Mouse (Mus musculus): ENCODE results near the gene Mettl21a. TPM values are rescaled to one million over a fixed set of nuclear protein-coding genes. Genes with fewer than 3 reads are reported as not detected.
"Not testable (repeated sequence)": the region's sequence is repeated elsewhere in the genome, so short reads cannot be mapped to it uniquely, and the experiment has no call there.

Mettl21a gene
- polyA plus RNA-seq, 2 experiments = 4.3 to 6.3 TPM

DNA sequence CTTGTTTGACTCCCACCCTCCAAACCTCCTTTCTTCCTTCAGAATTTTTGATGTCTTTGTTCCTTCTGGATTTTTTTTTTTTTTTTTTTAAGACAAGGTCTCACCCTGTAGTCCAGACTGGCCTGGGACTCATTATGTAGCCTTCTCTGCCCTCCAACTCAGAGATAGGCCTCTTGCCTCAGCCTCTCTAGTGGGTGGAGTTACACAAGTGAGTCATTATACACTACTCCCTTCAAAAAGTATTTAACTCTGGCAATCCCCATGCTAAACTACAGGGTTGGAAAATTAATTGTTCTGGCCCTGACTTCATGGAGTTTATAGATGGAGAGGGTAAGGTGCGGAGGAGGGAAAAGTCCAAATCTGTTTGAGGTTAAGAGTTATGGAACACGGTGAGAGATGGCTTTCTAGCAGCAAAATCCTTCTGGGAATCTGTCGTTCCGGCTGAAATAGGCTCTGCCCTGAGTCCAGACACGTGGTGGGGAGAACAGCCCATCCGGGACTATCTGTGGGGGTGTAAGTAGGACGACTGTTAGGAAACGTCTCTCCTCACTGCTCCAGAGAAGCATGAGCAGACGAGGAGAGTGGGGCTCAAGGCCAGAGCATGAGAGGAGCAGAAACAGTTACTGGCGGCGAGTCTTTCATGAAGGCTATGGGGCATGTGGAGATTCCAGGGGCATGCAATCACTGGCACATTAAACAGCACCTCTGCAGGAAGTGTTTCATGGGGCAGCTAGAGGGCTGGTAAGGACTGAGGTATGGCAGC is 32.5 kb upstream of the Mettl21a start:
- TF ChIP-seq CTCF (IDR thresholded peaks at IDR 0.05; ENCODE audit: low read depth) (no peak), EP300 (IDR thresholded peaks at IDR 0.05; ENCODE audit: low read depth) (no peak)
- Histone ChIP-seq H3K27me3 (ENCODE audit: control insufficient read depth, insufficient read depth, low read length) (no peaks in the 10 kb centered on the region), H3K4me2 (ENCODE audit: low read depth) (no peak overlapping the region), H3K4me1 (replicated peaks; ENCODE audit: control insufficient read depth in 2 of 2, insufficient read depth in 2 of 2, low read length in 1 of 2) (no peaks in the 10 kb centered on the region), H3K9me3 (ENCODE audit: control insufficient read depth, low read length) (no peaks in the 10 kb centered on the region), H3K27ac (no peak overlapping the region), H3K4me3 (ENCODE audit: insufficient read depth in 1 of 2, low read depth in 2 of 2, low read length in 2 of 2) (no peak overlapping the region), H3K36me3 (replicated peaks; ENCODE audit: control insufficient read depth, insufficient read depth, low read depth) (no peaks in the 10 kb centered on the region), H3K9ac (replicated peaks) (no peak overlapping the region)
- 59% methylated on average over 11 of the region's 11 CpGs for WGBS (ENCODE audit: insufficient replicate concordance)
- ATAC-seq (ENCODE audit: insufficient read depth) = no peak
- DNase-seq (ENCODE audit: low read depth in 3 of 3, low spot score in 3 of 3) = no peak

DNA sequence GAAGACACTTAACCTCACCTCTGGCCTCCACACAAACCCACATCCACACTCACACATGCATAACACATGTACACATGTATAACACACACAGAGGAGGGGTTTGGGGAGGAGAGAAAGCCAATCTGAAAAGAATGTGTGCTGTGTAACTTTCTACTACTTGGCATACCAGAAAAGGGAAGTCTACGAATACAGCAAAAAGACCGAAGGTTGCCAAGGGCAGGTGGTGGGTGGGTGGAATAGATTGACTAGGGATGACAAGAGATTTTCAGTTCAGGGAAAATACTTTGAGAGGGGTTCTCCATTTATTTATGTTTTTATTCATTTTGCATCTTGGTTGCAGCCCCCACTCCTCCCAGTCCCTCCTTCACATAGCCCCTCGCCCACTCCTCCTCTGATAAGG is 27.5 kb upstream of the Mettl21a start:
- H3K9me3 ChIP-seq (ENCODE audit: control insufficient read depth, low read length) = no peaks in the 10 kb centered on the region
- no peaks in the 10 kb centered on the region for H3K27me3 ChIP-seq (ENCODE audit: control insufficient read depth, insufficient read depth, low read length)
- DNase-seq (ENCODE audit: low read depth in 3 of 3, low spot score in 3 of 3) (no peak), ATAC-seq (ENCODE audit: insufficient read depth) (no peak)
- no peak overlapping the region for H3K27ac ChIP-seq
- no peak overlapping the region for H3K4me2 ChIP-seq (ENCODE audit: low read depth)
- H3K4me3 ChIP-seq (ENCODE audit: insufficient read depth in 1 of 2, low read depth in 2 of 2, low read length in 2 of 2) = no peak overlapping the region
- H3K4me1 ChIP-seq (replicated peaks; ENCODE audit: control insufficient read depth in 2 of 2, insufficient read depth in 2 of 2, low read length in 1 of 2) = peaks cover 0 to 4% of the 10 kb centered on the region in 2 experiments; a peak in 2 of 4 replicates
- 65% methylated on average over 3 of the region's 3 CpGs for WGBS (ENCODE audit: insufficient replicate concordance)
- TF ChIP-seq EP300 (IDR thresholded peaks at IDR 0.05; ENCODE audit: low read depth) (no peak), CTCF (IDR thresholded peaks at IDR 0.05; ENCODE audit: low read depth) (no peak)
- H3K36me3 ChIP-seq (replicated peaks; ENCODE audit: control insufficient read depth, insufficient read depth, low read depth) = no peaks in the 10 kb centered on the region
- no peak overlapping the region for H3K9ac ChIP-seq (replicated peaks)

DNA sequence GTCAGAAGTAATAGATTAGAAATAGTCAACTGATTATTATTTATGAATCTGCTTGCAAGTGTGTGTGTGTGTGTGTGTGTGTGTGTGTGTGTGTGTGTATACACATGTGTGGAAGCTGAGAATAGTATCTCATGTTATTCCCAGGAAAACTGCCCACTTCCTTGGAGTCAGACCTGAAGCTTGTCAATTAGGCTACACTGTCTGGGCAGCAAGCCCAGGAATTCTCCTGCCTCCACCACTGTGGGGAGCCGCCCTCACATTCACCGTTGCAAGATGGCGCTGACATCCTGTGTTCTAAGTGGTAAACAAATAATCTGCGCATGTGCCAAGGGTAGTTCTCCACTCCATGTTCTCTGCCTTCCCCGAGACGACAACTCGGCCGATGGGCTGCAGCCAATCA is 25.5 kb upstream of the Mettl21a start:
- H3K27me3 ChIP-seq (ENCODE audit: control insufficient read depth, insufficient read depth, low read length); H3K36me3 ChIP-seq (replicated peaks; ENCODE audit: control insufficient read depth, insufficient read depth, low read depth); H3K27ac ChIP-seq; ATAC-seq (ENCODE audit: insufficient read depth); H3K4me3 ChIP-seq (ENCODE audit: insufficient read depth in 1 of 2, low read depth in 2 of 2, low read length in 2 of 2); H3K9ac ChIP-seq (replicated peaks); DNase-seq (ENCODE audit: low read depth in 3 of 3, low spot score in 3 of 3); H3K9me3 ChIP-seq (ENCODE audit: control insufficient read depth, low read length); H3K4me2 ChIP-seq (ENCODE audit: low read depth): not testable (repeated sequence)
- H3K4me1 ChIP-seq (replicated peaks; ENCODE audit: control insufficient read depth in 2 of 2, insufficient read depth in 2 of 2, low read length in 1 of 2) = peaks cover 11 to 17% of the 10 kb centered on the region in 2 experiments
- 81% methylated on average over 8 of the region's 8 CpGs for WGBS (ENCODE audit: insufficient replicate concordance)

DNA sequence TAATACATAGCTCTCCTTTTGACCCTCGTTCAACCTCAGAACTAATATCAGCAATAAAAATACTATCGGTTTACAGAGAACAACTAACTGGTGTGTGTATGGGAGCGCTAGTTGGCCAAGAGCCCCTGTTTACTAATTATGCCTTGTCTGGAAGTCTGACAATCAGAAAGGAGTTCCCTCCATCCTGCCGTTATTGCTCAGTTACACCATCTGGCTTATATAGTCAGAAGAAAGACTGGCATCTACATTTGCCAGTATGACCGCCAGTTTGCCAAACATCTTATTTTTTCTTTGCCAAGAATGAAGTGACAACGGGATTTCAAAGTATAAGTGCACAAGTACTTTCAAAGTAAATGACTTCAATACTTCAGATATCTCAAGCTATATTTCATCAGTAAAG is 24.0 kb upstream of the Mettl21a start:
- H3K4me3 ChIP-seq (ENCODE audit: insufficient read depth in 1 of 2, low read depth in 2 of 2, low read length in 2 of 2) = no peak overlapping the region
- WGBS (ENCODE audit: insufficient replicate concordance) = 78% methylated on average over 6 of the region's 6 CpGs
- TF ChIP-seq CTCF (IDR thresholded peaks at IDR 0.05; ENCODE audit: low read depth) (no peak), EP300 (IDR thresholded peaks at IDR 0.05; ENCODE audit: low read depth) (no peak)
- H3K4me1 ChIP-seq (replicated peaks; ENCODE audit: control insufficient read depth in 2 of 2, insufficient read depth in 2 of 2, low read length in 1 of 2) = peaks cover 11 to 17% of the 10 kb centered on the region in 2 experiments
- H3K27me3 ChIP-seq (ENCODE audit: control insufficient read depth, insufficient read depth, low read length) = no peaks in the 10 kb centered on the region
- H3K27ac ChIP-seq = no peak overlapping the region
- no peak for DNase-seq (ENCODE audit: low read depth in 3 of 3, low spot score in 3 of 3)
- no peak overlapping the region for H3K4me2 ChIP-seq (ENCODE audit: low read depth)
- no peak for ATAC-seq (ENCODE audit: insufficient read depth)
- H3K9me3 ChIP-seq (ENCODE audit: control insufficient read depth, low read length) = no peaks in the 10 kb centered on the region
- no peak overlapping the region for H3K9ac ChIP-seq (replicated peaks)
- no peaks in the 10 kb centered on the region for H3K36me3 ChIP-seq (replicated peaks; ENCODE audit: control insufficient read depth, insufficient read depth, low read depth)

DNA sequence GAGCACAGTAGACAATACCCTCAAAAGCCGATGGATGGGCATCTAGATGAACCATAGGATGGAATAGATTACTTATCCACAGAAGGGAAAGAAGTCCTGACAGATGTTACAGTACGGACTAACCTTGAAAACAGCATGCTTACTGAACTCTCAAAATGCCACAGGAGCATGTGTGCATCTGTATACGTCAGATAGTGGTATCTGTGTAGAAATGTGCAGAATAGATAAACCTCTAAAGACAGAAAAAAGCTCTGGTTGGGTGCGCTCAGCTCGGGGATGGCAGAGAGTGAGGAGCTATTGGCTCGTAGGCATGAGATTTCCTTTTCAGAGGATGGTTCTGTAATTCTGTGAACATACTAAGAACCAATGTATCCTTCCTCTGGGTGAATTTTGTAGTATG is 22.2 kb upstream of the Mettl21a start:
- H3K27me3 ChIP-seq (ENCODE audit: control insufficient read depth, insufficient read depth, low read length) = no peaks in the 10 kb centered on the region
- peak overlapping the region; percentile 61 for H3K4me2 ChIP-seq (ENCODE audit: low read depth)
- ATAC-seq (ENCODE audit: insufficient read depth) (peak; percentile 95), DNase-seq (ENCODE audit: low read depth in 3 of 3, low spot score in 3 of 3) (peak; percentile 64 to 72 (median 70))
- peaks cover 17 to 22% of the 10 kb centered on the region in 2 experiments for H3K4me1 ChIP-seq (replicated peaks; ENCODE audit: control insufficient read depth in 2 of 2, insufficient read depth in 2 of 2, low read length in 1 of 2)
- no peaks in the 10 kb centered on the region for H3K9me3 ChIP-seq (ENCODE audit: control insufficient read depth, low read length)
- no peaks in the 10 kb centered on the region for H3K36me3 ChIP-seq (replicated peaks; ENCODE audit: control insufficient read depth, insufficient read depth, low read depth)
- 13% methylated on average over 6 of the region's 6 CpGs for WGBS (ENCODE audit: insufficient replicate concordance)
- H3K9ac ChIP-seq (replicated peaks) = no peak overlapping the region
- H3K27ac ChIP-seq = peak overlapping the region; percentile 74
- peak overlapping the region in 1 of 2 experiments; percentile 26; a peak in 3 of 4 replicates for H3K4me3 ChIP-seq (ENCODE audit: insufficient read depth in 1 of 2, low read depth in 2 of 2, low read length in 2 of 2)
- peak; percentile 91 for TF ChIP-seq EP300 (IDR thresholded peaks at IDR 0.05; ENCODE audit: low read depth)
- TF ChIP-seq CTCF (IDR thresholded peaks at IDR 0.05; ENCODE audit: low read depth) = no peak
